Mouse (Mus musculus) liver, adult 2 months (tissue): ENCODE results near the gene Chic2.

Source experiments
- CTCF ChIP-seq: fragments of 200-500 bp; IDR thresholded peaks from 2 replicates; pipeline ENCODE4 v1.5.1; 2011; ENCODE audit warnings: low read depth, low read length, control low read depth
- POLR2A ChIP-seq: fragments of 200-500 bp; IDR thresholded peaks from 2 replicates; pipeline ENCODE4 v1.6.1; 2011; ENCODE audit warnings: low read length, control low read depth; ENCODE audit not compliant: insufficient read depth; ENCODE audit errors: extremely low read depth

GRCm38 (mm10) chr5:75074132-75074531 lies 29.6 kb upstream of the Chic2 start:
- TF ChIP-seq CTCF = no peak
- no peak for TF ChIP-seq POLR2A
